Mouse (Mus musculus) forebrain, embryonic 15.5 days (tissue): ENCODE results near the gene Pfdn4. TPM values are rescaled to one million over a fixed set of nuclear protein-coding genes. Genes with fewer than 3 reads are reported as not detected.
"Not testable (repeated sequence)": the region's sequence is repeated elsewhere in the genome, so short reads cannot be mapped to it uniquely, and the experiment has no call there.

Source experiments
- ATAC-seq: fragments of 200-750 bp; cut with Nextera tagmentation; replicated peaks from 2 replicates; pipeline ENCODE4 v1.8.0; 2017; ENCODE audit warnings: mild to moderate bottlenecking, moderate TSS enrichment, moderate library complexity
- H3K27ac ChIP-seq: fragments of 300-500 bp; sonication (generic); replicated peaks from 2 replicates; pipeline ENCODE4 v1.5.1; 2015; ENCODE audit warnings: mild to moderate bottlenecking, inconsistent platforms
- H3K27me3 ChIP-seq: fragments of 300-500 bp; sonication (generic); 2 replicates; pipeline ENCODE4 v1.6.1; 2015; ENCODE audit warnings: inconsistent platforms
- H3K36me3 ChIP-seq: fragments of 300-500 bp; sonication (generic); 2 replicates; pipeline ENCODE4 v1.6.1; 2015; ENCODE audit warnings: mild to moderate bottlenecking, inconsistent platforms
- H3K4me1 ChIP-seq: fragments of 300-500 bp; sonication (generic); 2 replicates; pipeline ENCODE4 v1.6.1; 2015; ENCODE audit warnings: inconsistent platforms
- H3K4me2 ChIP-seq: fragments of 300-500 bp; sonication (generic); replicated peaks from 2 replicates; pipeline ENCODE4 v1.6.1; 2015; ENCODE audit warnings: mild to moderate bottlenecking, inconsistent platforms
- H3K4me3 ChIP-seq: fragments of 300-500 bp; sonication (generic); 2 replicates; pipeline ENCODE4 v1.5.1; 2015; ENCODE audit warnings: mild to moderate bottlenecking, inconsistent platforms
- H3K9ac ChIP-seq: fragments of 300-500 bp; sonication (generic); replicated peaks from 2 replicates; pipeline ENCODE4 v1.6.1; 2015; ENCODE audit warnings: mild to moderate bottlenecking, inconsistent platforms
- H3K9me3 ChIP-seq: fragments of 300-500 bp; sonication (generic); 2 replicates; pipeline ENCODE4 v1.6.1; 2016; ENCODE audit warnings: inconsistent platforms
- WGBS: fragments of 180-500 bp; shearing (Covaris S2); methylation state at CpG from one replicate; pipeline ENCODE4 v1.1.7; 2015; ENCODE audit warnings: mixed read lengths; 5-methylcytosine and 5-hydroxymethylcytosine counted together
- polyA plus RNA-seq: library from polyadenylated mRNA; unstranded; fragments of >200 nt; fragmentation: Nextera tagmentation; extraction: Ambion mirVana; gene quantifications from 2 replicates; pipeline ENCODE4 v1.2.1, GENCODE M21; 2015

Gene Pfdn4
- polyA plus RNA-seq = 124 and 126 TPM in 2 replicates

- Histone ChIP-seq H3K4me3 (peak within 1 kb of the TSS; percentile 23), H3K9me3 (no peaks in the 10 kb centered on the region), H3K9ac (no peak within 1 kb of the TSS), H3K4me1 (peaks cover 24% of the 10 kb centered on the region), H3K27ac (no peak within 1 kb of the TSS), H3K4me2 (peak within 1 kb of the TSS; percentile 38), H3K36me3 (no peaks in the 10 kb centered on the region), H3K27me3 (peaks cover 54% of the 10 kb centered on the region)
- under 1% methylated on average over 46 of the region's 46 CpGs for WGBS
- ATAC-seq = no peak
Observed at GRCm38 (mm10) chr2:170496154-170496930, at the start of gene Pfdn4. Pfdn4 (plus strand) TSS chr2:170496428.

DNA sequence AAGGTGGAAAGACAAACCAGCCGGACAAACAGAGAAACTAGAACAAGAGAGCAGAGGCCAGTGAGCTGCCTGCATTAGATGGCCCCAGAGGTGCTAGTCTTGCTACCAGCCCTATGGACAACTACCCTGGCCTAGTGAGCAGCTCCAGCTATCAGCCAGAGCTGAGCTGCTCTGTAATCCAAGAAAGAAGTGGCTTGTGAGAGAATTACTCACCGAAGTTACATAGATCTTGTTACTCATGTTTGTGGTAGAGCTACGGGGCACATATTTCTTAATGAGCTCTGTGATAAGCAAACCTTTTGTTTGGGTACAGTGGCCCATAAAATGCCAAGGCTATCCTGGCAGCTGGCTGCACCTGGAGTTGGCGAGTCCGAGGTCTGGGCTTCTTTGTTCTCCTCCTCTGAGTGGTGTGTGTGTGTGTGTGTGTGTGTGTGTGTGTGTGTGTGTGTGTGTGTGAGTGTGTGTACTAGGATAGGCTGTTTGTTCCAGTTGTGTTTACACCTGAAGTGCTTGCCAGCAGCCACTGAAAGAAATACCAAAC, 49.3 kb upstream of the Pfdn4 start:
- 32% methylated on average over 5 of the region's 5 CpGs for WGBS
- no peak overlapping the region for H3K27ac ChIP-seq
- H3K9ac ChIP-seq = no peak overlapping the region
- H3K27me3 ChIP-seq = no peaks in the 10 kb centered on the region
- no peak overlapping the region for H3K4me2 ChIP-seq
- H3K4me1 ChIP-seq = peaks cover 10% of the 10 kb centered on the region
- no peak overlapping the region for H3K4me3 ChIP-seq
- H3K9me3 ChIP-seq = no peaks in the 10 kb centered on the region
- H3K36me3 ChIP-seq = no peaks in the 10 kb centered on the region
- ATAC-seq = no peak

- Histone ChIP-seq H3K9me3 (no peaks in the 10 kb centered on the region), H3K36me3 (no peaks in the 10 kb centered on the region), H3K4me1 (peaks cover 10% of the 10 kb centered on the region), H3K27ac (no peak overlapping the region; the same call in 1 of the 2 replicates), H3K27me3 (no peaks in the 10 kb centered on the region), H3K4me3 (no peak overlapping the region), H3K4me2 (no peak overlapping the region), H3K9ac (no peak overlapping the region)
- WGBS = 53% methylated on average over 10 of the region's 10 CpGs
- ATAC-seq = 0 out of 2 replicates have a peak, but pooled peaks have one; percentile 26
Observed at GRCm38 (mm10) chr2:170447651-170448050, 48.6 kb upstream of the Pfdn4 start.

- Histone ChIP-seq H3K27ac (no peak overlapping the region), H3K4me1 (peaks cover 10% of the 10 kb centered on the region), H3K9ac (no peak overlapping the region), H3K4me2 (no peak overlapping the region), H3K27me3 (no peaks in the 10 kb centered on the region), H3K4me3 (no peak overlapping the region), H3K9me3 (no peaks in the 10 kb centered on the region), H3K36me3 (no peaks in the 10 kb centered on the region)
- 9% methylated on average over 9 of the region's 9 CpGs for whole genome bisulfite sequencing
- ATAC-seq = peak; percentile 29; the same call in 1 of the 2 replicates
Observed at GRCm38 (mm10) chr2:170450933-170451332, 45.3 kb upstream of the Pfdn4 start.

GRCm38 (mm10) chr2:170453809-170454208, 42.4 kb upstream of the Pfdn4 start:
- not testable (repeated sequence) for H3K4me2 ChIP-seq, H3K9me3 ChIP-seq, ATAC-seq, H3K9ac ChIP-seq, H3K4me1 ChIP-seq, H3K36me3 ChIP-seq, H3K27me3 ChIP-seq, H3K4me3 ChIP-seq, H3K27ac ChIP-seq
- 73% methylated on average over 3 of the region's 4 CpGs for WGBS

DNA sequence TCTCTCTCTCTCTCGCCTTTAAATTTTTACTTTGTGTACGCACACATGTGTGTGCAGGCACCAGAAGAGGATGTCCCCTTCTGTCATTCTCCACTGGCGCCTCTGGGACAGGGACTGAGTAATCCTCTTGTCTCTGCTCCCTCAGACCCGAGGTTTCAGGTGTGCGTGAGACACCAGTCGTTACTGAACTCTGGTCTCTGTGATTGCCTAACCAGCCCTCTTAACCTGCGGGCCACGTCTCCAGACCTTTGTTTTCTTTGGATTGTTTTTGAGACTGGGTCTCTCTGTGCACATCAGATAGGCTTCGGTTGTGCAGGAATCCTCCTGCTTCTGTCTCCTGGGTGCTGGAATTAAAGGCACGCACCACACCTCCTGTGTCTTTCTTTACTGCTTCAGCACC, 37.0 kb upstream of the Pfdn4 start:
- Histone ChIP-seq H3K36me3 (no peaks in the 10 kb centered on the region), H3K9ac (no peak overlapping the region), H3K4me1 (no peaks in the 10 kb centered on the region), H3K27me3 (no peaks in the 10 kb centered on the region), H3K9me3 (no peaks in the 10 kb centered on the region), H3K4me2 (no peak overlapping the region), H3K4me3 (no peak overlapping the region), H3K27ac (no peak overlapping the region)
- 75% methylated on average over 10 of the region's 10 CpGs for WGBS
- no peak for ATAC-seq

GRCm38 (mm10) chr2:170459805-170460204, 36.4 kb upstream of the Pfdn4 start:
- no peak for ATAC-seq
- Histone ChIP-seq H3K36me3 (no peaks in the 10 kb centered on the region), H3K27ac (no peak overlapping the region), H3K27me3 (no peaks in the 10 kb centered on the region), H3K9ac (no peak overlapping the region), H3K4me3 (no peak overlapping the region), H3K4me2 (no peak overlapping the region), H3K4me1 (no peaks in the 10 kb centered on the region), H3K9me3 (no peaks in the 10 kb centered on the region)
- WGBS = 51% methylated on average over 9 of the region's 9 CpGs

GRCm38 (mm10) chr2:170461652-170462051, 34.6 kb upstream of the Pfdn4 start:
- ATAC-seq = no peak
- 47% methylated on average over 7 of the region's 7 CpGs for WGBS

GRCm38 (mm10) chr2:170464817-170465216, 31.4 kb upstream of the Pfdn4 start:
- Histone ChIP-seq H3K4me1 (peaks cover 7% of the 10 kb centered on the region; the same call in 1 of the 2 replicates), H3K9ac (no peak overlapping the region), H3K27me3 (no peaks in the 10 kb centered on the region), H3K4me3 (no peak overlapping the region), H3K36me3 (no peaks in the 10 kb centered on the region), H3K27ac (no peak overlapping the region), H3K4me2 (no peak overlapping the region), H3K9me3 (no peaks in the 10 kb centered on the region)
- ATAC-seq = no peak
- 50% methylated on average over 4 of the region's 4 CpGs for WGBS

More at GRCm38 (mm10) chr2:170461652-170462051, 34.6 kb upstream of the Pfdn4 start:
- Histone ChIP-seq H3K9me3 (no peaks in the 10 kb centered on the region), H3K4me3 (no peak overlapping the region), H3K36me3 (no peaks in the 10 kb centered on the region), H3K27ac (no peak overlapping the region), H3K9ac (no peak overlapping the region), H3K27me3 (no peaks in the 10 kb centered on the region), H3K4me2 (no peak overlapping the region), H3K4me1 (no peaks in the 10 kb centered on the region)

GRCm38 (mm10) chr2:170468009-170468408, 28.2 kb upstream of the Pfdn4 start:
- no peak overlapping the region for H3K9ac ChIP-seq
- no peak overlapping the region for H3K27ac ChIP-seq
- H3K4me2 ChIP-seq = no peak overlapping the region
- peaks cover 7% of the 10 kb centered on the region; the same call in 1 of the 2 replicates for H3K4me1 ChIP-seq
- H3K36me3 ChIP-seq = no peaks in the 10 kb centered on the region
- H3K9me3 ChIP-seq = no peaks in the 10 kb centered on the region
- H3K27me3 ChIP-seq = no peaks in the 10 kb centered on the region
- H3K4me3 ChIP-seq = no peak overlapping the region
- ATAC-seq = no peak

DNA sequence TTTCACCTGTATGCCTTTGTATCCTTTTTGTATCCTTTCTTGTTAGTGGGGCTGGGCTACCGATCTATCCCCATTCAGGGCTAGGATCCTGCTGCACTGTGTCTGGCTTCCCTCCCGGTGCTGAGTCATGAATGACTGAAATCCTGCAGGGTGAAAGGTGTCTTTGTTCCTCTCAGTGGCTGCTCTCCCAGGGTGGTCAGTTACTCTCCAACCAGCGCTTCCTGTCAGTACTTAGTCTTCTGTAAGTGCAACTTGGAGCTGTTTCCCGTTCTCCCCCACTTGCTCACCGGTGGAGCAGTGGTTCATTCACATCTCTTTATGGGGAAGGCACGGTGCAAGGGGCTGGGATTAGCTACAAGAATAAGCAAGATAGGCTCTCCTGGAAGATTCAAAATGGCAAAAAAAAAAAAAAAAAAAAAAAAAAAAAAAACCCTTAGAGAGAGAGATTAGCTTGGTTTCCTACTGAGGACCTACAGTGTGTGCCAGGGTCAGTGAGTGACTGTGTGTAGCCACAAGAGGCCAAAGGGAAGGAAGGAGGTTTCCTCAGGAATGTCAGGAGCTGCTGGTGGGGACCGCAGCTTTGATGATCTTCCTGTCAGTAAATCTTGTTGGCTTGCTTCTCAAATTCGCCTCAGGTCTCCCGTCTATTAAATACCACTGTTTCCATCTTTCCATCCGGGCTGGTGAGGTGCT, 26.5 kb upstream of the Pfdn4 start:
- Histone ChIP-seq H3K27ac (no peak overlapping the region), H3K4me3 (no peak overlapping the region), H3K9ac (no peak overlapping the region), H3K4me2 (peak overlapping the region; percentile 11; the same call in 1 of the 2 replicates), H3K27me3 (no peaks in the 10 kb centered on the region), H3K9me3 (no peaks in the 10 kb centered on the region), H3K4me1 (peaks cover 7% of the 10 kb centered on the region; the same call in 1 of the 2 replicates), H3K36me3 (no peaks in the 10 kb centered on the region)
- ATAC-seq = no peak
- WGBS = 10% methylated on average over 10 of the region's 10 CpGs

DNA sequence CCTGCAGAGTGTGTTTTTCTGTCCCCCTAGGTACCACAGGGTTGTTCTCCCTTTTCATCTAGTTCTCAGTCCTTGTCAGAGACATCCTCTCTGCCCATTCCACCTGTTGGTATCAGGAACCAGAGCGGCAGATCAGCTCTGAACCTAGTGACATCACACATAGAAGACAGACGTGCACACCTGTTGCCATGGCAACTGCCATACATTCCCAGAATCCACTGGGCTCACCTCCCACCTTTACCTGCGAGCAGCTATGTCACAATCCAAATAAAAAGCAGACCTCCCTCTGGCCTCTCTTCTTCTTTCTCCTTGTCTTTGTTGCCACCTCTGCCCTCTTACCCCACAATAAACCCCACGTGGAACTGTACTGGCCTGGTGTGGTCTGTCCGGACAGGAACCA, 25.6 kb upstream of the Pfdn4 start:
- Histone ChIP-seq H3K4me2 (no peak overlapping the region), H3K4me3 (no peak overlapping the region), H3K4me1 (peaks cover 7% of the 10 kb centered on the region; the same call in 1 of the 2 replicates), H3K9ac (no peak overlapping the region), H3K27ac (no peak overlapping the region), H3K36me3 (no peaks in the 10 kb centered on the region), H3K27me3 (no peaks in the 10 kb centered on the region), H3K9me3 (no peaks in the 10 kb centered on the region)
- WGBS = 73% methylated on average over 5 of the region's 5 CpGs
- no peak for ATAC-seq
